Mouse (Mus musculus): ENCODE data around the gene Ddc.

DNA sequence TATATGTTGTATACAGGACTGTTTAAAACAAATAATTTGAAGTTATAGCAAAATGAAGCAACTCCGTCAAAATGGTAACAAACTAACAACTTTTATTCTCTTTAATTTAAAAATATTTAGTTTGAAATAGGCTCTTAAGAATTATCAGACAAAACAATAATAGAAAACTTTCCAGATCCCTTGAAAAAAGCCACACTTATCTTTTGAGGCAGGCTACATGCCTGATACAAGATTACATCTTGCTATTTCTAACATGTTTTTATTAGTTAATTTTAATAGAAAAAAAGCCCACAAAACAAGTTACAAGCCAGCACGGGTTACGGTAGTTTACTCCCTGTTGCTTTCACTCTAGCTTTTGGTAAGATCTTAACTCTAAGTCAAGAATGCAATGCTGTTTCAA lies 97.6 kb downstream of the Ddc start:
- TF ChIP-seq CTCF (IDR thresholded peaks at IDR 0.05; ENCODE audit: low read depth) (no peak), EP300 (IDR thresholded peaks at IDR 0.05; ENCODE audit: low read depth) (no peak)
